In the genomic region with DNA sequence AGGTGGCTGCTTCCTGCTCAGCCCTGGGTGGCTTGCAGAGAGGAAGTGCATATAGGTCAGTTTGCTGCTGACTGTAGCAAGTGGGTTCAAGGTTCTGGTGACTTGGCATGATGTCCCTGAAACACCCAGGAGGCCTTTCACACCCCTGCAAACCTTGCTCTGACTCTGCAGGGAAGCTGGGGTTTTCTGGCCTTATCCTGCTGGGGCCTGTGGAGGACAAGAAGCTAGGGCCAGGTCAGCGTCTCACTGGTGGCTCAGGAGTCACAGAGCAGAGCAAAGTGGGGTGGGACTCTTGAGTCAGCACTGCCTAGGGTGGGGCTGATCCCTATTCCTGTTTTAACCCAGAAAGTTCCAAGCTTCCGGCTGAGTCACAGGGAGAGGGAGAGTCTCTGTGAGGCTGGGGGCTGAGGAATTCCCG, we compare ENCODE assay signal across 8 mouse cellular contexts. TPM values are rescaled to one million over a fixed set of nuclear protein-coding genes. Genes with fewer than 3 reads are reported as not detected.
DNase-seq lines count a peak whose midpoint lies in the region; ATAC-seq lines count a peak whose summit lies in the region.

No protein-coding gene starts in this region.

- H3K4me2 ChIP-seq in embryonic facial prominence, embryonic 13.5 days, result 0 out of 2 replicates have a peak overlapping the region, but pooled peaks have one; percentile 18
- H3K4me2 ChIP-seq in limb, embryonic 12.5 days, result no peak overlapping the region
- H3K4me2 ChIP-seq in midbrain, embryonic 15.5 days, result no peak overlapping the region

- no peak overlapping the region for H3K4me3 ChIP-seq in embryonic facial prominence, embryonic 13.5 days
- H3K4me3 ChIP-seq in limb, embryonic 12.5 days (replicated peaks), result no peak overlapping the region
- H3K4me3 ChIP-seq in midbrain, embryonic 15.5 days, result no peak overlapping the region

- H3K4me1 ChIP-seq in embryonic facial prominence, embryonic 13.5 days, result peaks cover 77% of the 10 kb centered on the region
- peaks cover 32% of the 10 kb centered on the region for H3K4me1 ChIP-seq in limb, embryonic 12.5 days (replicated peaks)
- peaks cover 53% of the 10 kb centered on the region for H3K4me1 ChIP-seq in midbrain, embryonic 15.5 days

- WGBS in embryonic facial prominence, embryonic 13.5 days, result 61% methylated on average over 3 of the region's 3 CpGs
- WGBS in limb, embryonic 12.5 days, result 57% methylated on average over 3 of the region's 3 CpGs
- 68% methylated on average over 3 of the region's 3 CpGs for WGBS in midbrain, embryonic 15.5 days

- no peaks in the 10 kb centered on the region for H3K27me3 ChIP-seq in embryonic facial prominence, embryonic 13.5 days
- H3K27me3 ChIP-seq in limb, embryonic 12.5 days, result no peaks in the 10 kb centered on the region
- no peaks in the 10 kb centered on the region for H3K27me3 ChIP-seq in midbrain, embryonic 15.5 days (replicated peaks)

- peak; percentile 76 for DNase-seq in adrenal gland, adult 8-10 months
- DNase-seq in adrenal gland, adult 18-20 months (ENCODE audit: low spot score in 2 of 2), result no peak
- peak; percentile 49 for DNase-seq in 3T3-L1 (ENCODE audit: low read depth, low spot score)
- no peak for DNase-seq in cerebellum, adult 11-12 months
- DNase-seq in left cerebral cortex, postnatal 14 days (ENCODE audit: low spot score in 2 of 2), result no peak

- intact Hi-C loops in left cerebral cortex, postnatal 14 days (cut with DNase I), result no loop called here

- ATAC-seq in embryonic facial prominence, embryonic 13.5 days (ENCODE audit: insufficient number of reproducible peaks, insufficient read depth, low FRiP score, low TSS enrichment, low read depth), result no peak
- ATAC-seq in limb, embryonic 12.5 days (ENCODE audit: insufficient number of reproducible peaks, insufficient read depth, low FRiP score, low TSS enrichment, low read depth), result no peak
- no peak for ATAC-seq in midbrain, embryonic 15.5 days (replicated peaks)

- H3K36me3 ChIP-seq in embryonic facial prominence, embryonic 13.5 days, result peaks cover 13% of the 10 kb centered on the region
- peaks cover 7% of the 10 kb centered on the region for H3K36me3 ChIP-seq in limb, embryonic 12.5 days
- H3K36me3 ChIP-seq in midbrain, embryonic 15.5 days (replicated peaks), result no peaks in the 10 kb centered on the region

- no peak overlapping the region for H3K9ac ChIP-seq in embryonic facial prominence, embryonic 13.5 days
- no peak overlapping the region for H3K9ac ChIP-seq in limb, embryonic 12.5 days (replicated peaks)
- H3K9ac ChIP-seq in midbrain, embryonic 15.5 days, result no peak overlapping the region

- H3K9me3 ChIP-seq in embryonic facial prominence, embryonic 13.5 days, result no peaks in the 10 kb centered on the region
- no peaks in the 10 kb centered on the region for H3K9me3 ChIP-seq in limb, embryonic 12.5 days
- no peaks in the 10 kb centered on the region for H3K9me3 ChIP-seq in midbrain, embryonic 15.5 days

- peak overlapping the region; percentile 80 for H3K27ac ChIP-seq in embryonic facial prominence, embryonic 13.5 days
- peak overlapping the region; percentile 50; the same call in 1 of the 2 replicates for H3K27ac ChIP-seq in limb, embryonic 12.5 days
- no peak overlapping the region for H3K27ac ChIP-seq in midbrain, embryonic 15.5 days

RNA-seq across cellular contexts. Expression of gene Sema4b, which starts 20.7 kb away (rescaled TPM):
- 10 to 100 TPM; 58.6 to 86.9 (median 67.8) TPM for total RNA-seq in adrenal gland, adult 8-10 months (2022)
- 10 to 100 TPM; 62.7 to 75.9 TPM for total RNA-seq in adrenal gland, adult 18-20 months (2021)
- 18.6 and 19.8 TPM in 2 replicates for polyA plus RNA-seq in embryonic facial prominence, embryonic 13.5 days (2015; fragmentation: Nextera tagmentation; extraction: Ambion mirVana)
- 12.2 and 13.5 TPM in 2 replicates for polyA plus RNA-seq in limb, embryonic 12.5 days (2016; fragmentation: Nextera tagmentation; extraction: Ambion mirVana)
- polyA plus RNA-seq in midbrain, embryonic 15.5 days (2015; fragmentation: Nextera tagmentation; extraction: Ambion mirVana), result 26.9 and 27.0 TPM in 2 replicates
- total RNA-seq in left cerebral cortex, postnatal 14 days (2021), result 10 to 100 TPM; 20.0 to 20.7 TPM

RNA-seq across cellular contexts. Expression of gene Cib1, which starts 25.3 kb away (rescaled TPM):
- 100 to 1,000 TPM in 1 of 4 experiments, 10 to 100 TPM in 3; 64.7 to 105 (median 85.9) TPM for total RNA-seq in adrenal gland, adult 8-10 months (2022)
- 10 to 100 TPM; 53.9 to 64.2 TPM for total RNA-seq in adrenal gland, adult 18-20 months (2021)
- 69.9 and 71.1 TPM in 2 replicates for polyA plus RNA-seq in embryonic facial prominence, embryonic 13.5 days (2015; fragmentation: Nextera tagmentation; extraction: Ambion mirVana)
- polyA plus RNA-seq in limb, embryonic 12.5 days (2016; fragmentation: Nextera tagmentation; extraction: Ambion mirVana), result 47.5 and 49.7 TPM in 2 replicates
- polyA plus RNA-seq in midbrain, embryonic 15.5 days (2015; fragmentation: Nextera tagmentation; extraction: Ambion mirVana), result 28.5 and 29.7 TPM in 2 replicates
- 10 to 100 TPM; 18.7 to 22.0 TPM for total RNA-seq in left cerebral cortex, postnatal 14 days (2021)

RNA-seq across cellular contexts. Expression of gene Gdpgp1, which starts 25.3 kb away (rescaled TPM):
- total RNA-seq in adrenal gland, adult 8-10 months (2022), result 1 to 10 TPM; 4.2 to 6.1 (median 5.3) TPM
- 1 to 10 TPM; 3.8 to 4.1 TPM for total RNA-seq in adrenal gland, adult 18-20 months (2021)
- 3.8 TPM in 2 replicates for polyA plus RNA-seq in embryonic facial prominence, embryonic 13.5 days (2015; fragmentation: Nextera tagmentation; extraction: Ambion mirVana)
- 3.2 and 3.7 TPM in 2 replicates for polyA plus RNA-seq in limb, embryonic 12.5 days (2016; fragmentation: Nextera tagmentation; extraction: Ambion mirVana)
- polyA plus RNA-seq in midbrain, embryonic 15.5 days (2015; fragmentation: Nextera tagmentation; extraction: Ambion mirVana), result 4.5 and 5.3 TPM in 2 replicates
- 1 to 10 TPM; 6.6 to 6.7 TPM for total RNA-seq in left cerebral cortex, postnatal 14 days (2021)

RNA-seq across cellular contexts. Expression of gene Ttll13, which starts 38.9 kb away (rescaled TPM):
- 1 to 10 TPM; 1.7 to 2.2 (median 1.9) TPM for total RNA-seq in adrenal gland, adult 8-10 months (2022)
- 1 to 10 TPM; 1.2 to 1.7 TPM for total RNA-seq in adrenal gland, adult 18-20 months (2021)
- 0.90 and 2.3 TPM in 2 replicates for polyA plus RNA-seq in embryonic facial prominence, embryonic 13.5 days (2015; fragmentation: Nextera tagmentation; extraction: Ambion mirVana)
- 0.41 and 0.79 TPM in 2 replicates for polyA plus RNA-seq in limb, embryonic 12.5 days (2016; fragmentation: Nextera tagmentation; extraction: Ambion mirVana)
- 2.1 and 2.9 TPM in 2 replicates for polyA plus RNA-seq in midbrain, embryonic 15.5 days (2015; fragmentation: Nextera tagmentation; extraction: Ambion mirVana)
- total RNA-seq in left cerebral cortex, postnatal 14 days (2021), result 1 to 10 TPM in 1 of 2 experiments, under 1 TPM in 1; 0.95 to 1.2 TPM

RNA-seq across cellular contexts. Expression of gene Ngrn, which starts 53.7 kb away (rescaled TPM):
- 10 to 100 TPM; 54.9 to 59.1 (median 57.7) TPM for total RNA-seq in adrenal gland, adult 8-10 months (2022)
- 10 to 100 TPM; 40.7 to 41.4 TPM for total RNA-seq in adrenal gland, adult 18-20 months (2021)
- polyA plus RNA-seq in embryonic facial prominence, embryonic 13.5 days (2015; fragmentation: Nextera tagmentation; extraction: Ambion mirVana), result 52.2 and 52.5 TPM in 2 replicates
- 50.3 and 53.7 TPM in 2 replicates for polyA plus RNA-seq in limb, embryonic 12.5 days (2016; fragmentation: Nextera tagmentation; extraction: Ambion mirVana)
- polyA plus RNA-seq in midbrain, embryonic 15.5 days (2015; fragmentation: Nextera tagmentation; extraction: Ambion mirVana), result 72.9 and 74.5 TPM in 2 replicates
- 10 to 100 TPM; 39.9 to 42.4 TPM for total RNA-seq in left cerebral cortex, postnatal 14 days (2021)

Comparison
In these comparisons a context has a peak if more than half of its experiments do, and no peak if none do; other contexts are left out.
1. DNase-seq: peak in adrenal gland, adult 8-10 months (single experiment) and 3T3-L1 (single experiment); none in adrenal gland, adult 18-20 months (0 of 2), cerebellum, adult 11-12 months (single experiment) and left cerebral cortex, postnatal 14 days (0 of 2).